Mouse (Mus musculus): ENCODE data around the gene Gm9922.

Gene Gm9922

DNA sequence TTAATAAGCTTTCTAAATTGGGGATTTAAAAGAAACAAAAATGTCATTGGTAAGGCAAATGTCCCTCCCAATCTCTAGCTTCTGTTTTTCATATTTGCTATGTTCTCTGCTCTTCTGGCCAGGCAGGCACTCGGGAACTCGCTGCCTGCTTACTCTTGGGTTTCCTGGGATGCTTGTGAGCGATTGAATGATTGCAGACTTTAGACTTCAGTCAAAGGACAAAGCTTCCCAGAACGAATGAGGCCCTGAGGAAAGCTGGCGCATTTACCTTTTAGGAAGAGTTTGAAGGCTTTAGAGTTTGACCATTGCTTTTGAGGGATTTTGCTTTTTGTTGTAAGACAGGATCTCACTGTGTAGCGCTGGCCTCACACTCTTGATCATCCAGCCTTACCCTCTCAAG is 41.9 kb downstream of the Gm9922 start:
- DNase-seq (ENCODE audit: low read depth in 2 of 2, low spot score in 2 of 2) = no peak
